Mouse (Mus musculus): ENCODE results near the gene Gm11037. TPM values are rescaled to one million over a fixed set of nuclear protein-coding genes. Genes with fewer than 3 reads are reported as not detected.
A peak's percentile ranks its signal among the peaks of the same experiment; 100 is the strongest.

Gene Gm11037
- total RNA-seq, 2 experiments from 2014 or later, result not detected

GRCm38 (mm10) chr2:131145536-131145935 is 12.2 kb downstream of the Gm11037 start:
- DNase-seq, result no peak
- TF ChIP-seq CTCF (IDR thresholded peaks at IDR 0.05), result no peak
- intact Hi-C loops (cut with DNase I), result no loop called here
- Histone ChIP-seq H3K4me3 (no peak overlapping the region), H3K27ac (no peak overlapping the region)

- DNase-seq, result no peak
- 0 out of 2 replicates have a peak overlapping the region, but pooled peaks have one; percentile 38 for H3K27ac ChIP-seq
- intact Hi-C loops (cut with DNase I), result no loop called here
- H3K4me3 ChIP-seq, result no peak overlapping the region
- TF ChIP-seq CTCF (IDR thresholded peaks at IDR 0.05), result no peak
These were observed 13.1 kb downstream of the Gm11037 start for GRCm38 (mm10) chr2:131146193-131147042.

GRCm38 (mm10) chr2:131147043-131147365 is 13.7 kb downstream of the Gm11037 start:
- Histone ChIP-seq H3K4me3 (no peak overlapping the region), H3K27ac (0 out of 2 replicates have a peak overlapping the region, but pooled peaks have one; percentile 38)
- DNase-seq, result no peak
- intact Hi-C loops (cut with DNase I), result no loop called here
- TF ChIP-seq CTCF (IDR thresholded peaks at IDR 0.05), result no peak

- TF ChIP-seq CTCF (IDR thresholded peaks at IDR 0.05), result no peak
- intact Hi-C loops (cut with DNase I), result no loop called here
- Histone ChIP-seq H3K27ac (0 out of 2 replicates have a peak overlapping the region, but pooled peaks have one; percentile 24), H3K4me3 (no peak overlapping the region)
- DNase-seq, result no peak
These were observed 15.3 kb downstream of the Gm11037 start for GRCm38 (mm10) chr2:131148353-131149253.

- TF ChIP-seq CTCF (IDR thresholded peaks at IDR 0.05), result no peak
- H3K4me3 ChIP-seq, result no peak overlapping the region
- intact Hi-C loops (cut with DNase I), result no loop called here
- H3K27ac ChIP-seq, result no peak overlapping the region
- DNase-seq, result no peak
These were observed 15.9 kb downstream of the Gm11037 start for GRCm38 (mm10) chr2:131149254-131149578.

- no peak overlapping the region for H3K27ac ChIP-seq
- no peak for TF ChIP-seq CTCF (IDR thresholded peaks at IDR 0.05)
- no peak for DNase-seq
- no peak overlapping the region for H3K4me3 ChIP-seq
- intact Hi-C loops (cut with DNase I), result no loop called here
These were observed 19.0 kb downstream of the Gm11037 start for GRCm38 (mm10) chr2:131152166-131152730.

GRCm38 (mm10) chr2:131154036-131154435 is 20.7 kb downstream of the Gm11037 start:
- intact Hi-C loops (cut with DNase I), result no loop called here
- DNase-seq, result no peak
- Histone ChIP-seq H3K4me3 (no peak overlapping the region), H3K27ac (no peak overlapping the region)
- no peak for TF ChIP-seq CTCF (IDR thresholded peaks at IDR 0.05)

GRCm38 (mm10) chr2:131156987-131157386 is 23.7 kb downstream of the Gm11037 start:
- TF ChIP-seq CTCF (IDR thresholded peaks at IDR 0.05), result no peak
- intact Hi-C loops (cut with DNase I), result no loop called here

GRCm38 (mm10) chr2:131159491-131159910 is 26.2 kb downstream of the Gm11037 start:
- intact Hi-C loops (cut with DNase I), result no loop called here

More at GRCm38 (mm10) chr2:131156987-131157386, 23.7 kb downstream of the Gm11037 start:
- no peak overlapping the region for H3K27ac ChIP-seq
- DNase-seq, result no peak
- H3K4me3 ChIP-seq, result no peak overlapping the region

GRCm38 (mm10) chr2:131159938-131160581 is 26.8 kb downstream of the Gm11037 start, which contains the start of gene 1700037H04Rik:
1700037H04Rik (minus strand) TSS chr2:131160081.
- no peak for TF ChIP-seq CTCF (IDR thresholded peaks at IDR 0.05)
- intact Hi-C loops (cut with DNase I), result loop anchor here (5.0 kb wide), 2 partner anchors 63 to 92 kb away; no protein-coding TSS in a partner anchor
- Histone ChIP-seq H3K27ac (peak within 1 kb of the TSS; percentile 97), H3K4me3 (peak within 1 kb of the TSS; percentile 90)
- peak; percentile 98 for DNase-seq

More at GRCm38 (mm10) chr2:131159491-131159910, 26.2 kb downstream of the Gm11037 start:
- DNase-seq, result no peak
- Histone ChIP-seq H3K27ac (peak overlapping the region; percentile 97), H3K4me3 (peak overlapping the region; percentile 90)
- TF ChIP-seq CTCF (IDR thresholded peaks at IDR 0.05), result no peak

- peak; percentile 32 for DNase-seq
- Histone ChIP-seq H3K4me3 (peak overlapping the region; percentile 90), H3K27ac (peak overlapping the region; percentile 97)
- intact Hi-C loops (cut with DNase I), result loop anchor here (5.0 kb wide), 2 partner anchors 63 to 92 kb away; no protein-coding TSS in a partner anchor
- TF ChIP-seq CTCF (IDR thresholded peaks at IDR 0.05), result peak; percentile 56
These were observed 27.4 kb downstream of the Gm11037 start for GRCm38 (mm10) chr2:131160671-131161111.

GRCm38 (mm10) chr2:131163924-131164323 is 30.6 kb downstream of the Gm11037 start:
- H3K27ac ChIP-seq, result no peak overlapping the region
- intact Hi-C loops (cut with DNase I), result loop anchor here (5.0 kb wide), 2 partner anchors 67 to 88 kb away; no protein-coding TSS in a partner anchor
- TF ChIP-seq CTCF (IDR thresholded peaks at IDR 0.05), result no peak
- DNase-seq, result no peak
- H3K4me3 ChIP-seq, result no peak overlapping the region

Data from gastrocnemius, adult 2 months (tissue).